Mouse (Mus musculus) brown adipose tissue, adult 24 weeks (tissue): ENCODE results near the gene Bbc3. TPM values are rescaled to one million over a fixed set of nuclear protein-coding genes. Genes with fewer than 3 reads are reported as not detected.
"Not testable (repeated sequence)": the region's sequence is repeated elsewhere in the genome, so short reads cannot be mapped to it uniquely, and the experiment has no call there.

Source experiments
- H3K27ac ChIP-seq: fragments of 200-500 bp; replicated peaks from 2 replicates; pipeline ENCODE4 v1.5.1; 2012; ENCODE audit warnings: low read depth, mild to moderate bottlenecking, low read length
- H3K4me1 ChIP-seq: fragments of 200-500 bp; 2 replicates; pipeline ENCODE4 v1.6.1; 2012; ENCODE audit warnings: low read length, mixed read lengths; ENCODE audit not compliant: control insufficient read depth, insufficient read depth, insufficient read length
- H3K4me3 ChIP-seq: fragments of 200-500 bp; 2 replicates; pipeline ENCODE4 v1.5.1; 2012; ENCODE audit warnings: low read depth, mild to moderate bottlenecking, low read length, moderate library complexity; ENCODE audit not compliant: insufficient read depth
- polyA plus RNA-seq: library from polyadenylated mRNA; stranded (reverse); fragments of >200 nt; gene quantifications from 2 replicates; pipeline ENCODE4 v1.2.4, GENCODE M21; 2012; ENCODE audit not compliant: missing spikeins, insufficient read depth, insufficient read length

The Bbc3 gene
- 5.0 and 10.8 TPM in 2 replicates for polyA plus RNA-seq

- peak within 1 kb of the TSS; percentile 3; the same call in 1 of the 2 replicates for H3K27ac ChIP-seq
- H3K4me3 ChIP-seq, result peak within 1 kb of the TSS; percentile 47
Measured at GRCm38 (mm10) chr7:16308093-16308492, at the start of gene Bbc3. Gene Bbc3, plus strand, starts transcription at chr7:16308393.

GRCm38 (mm10) chr7:16259110-16259590 is 49.0 kb upstream of the Bbc3 start, which contains the start of gene C5ar1:
Gene C5ar1, minus strand, starts transcription at chr7:16259540.
- Histone ChIP-seq H3K4me3 (peak within 1 kb of the TSS; percentile 34; the same call in 1 of the 2 replicates), H3K4me1 (no peaks in the 10 kb centered on the region), H3K27ac (peak within 1 kb of the TSS; percentile 80)

More at GRCm38 (mm10) chr7:16308093-16308492, at the start of gene Bbc3:
- not testable (repeated sequence) for H3K4me1 ChIP-seq

GRCm38 (mm10) chr7:16261097-16261496 is 47.1 kb upstream of the Bbc3 start:
- H3K4me3 ChIP-seq, result no peak overlapping the region
- H3K27ac ChIP-seq, result no peak overlapping the region
- no peaks in the 10 kb centered on the region for H3K4me1 ChIP-seq

GRCm38 (mm10) chr7:16263015-16263787 is 45.0 kb upstream of the Bbc3 start:
- Histone ChIP-seq H3K4me1 (no peaks in the 10 kb centered on the region), H3K27ac (no peak overlapping the region), H3K4me3 (no peak overlapping the region)

GRCm38 (mm10) chr7:16263843-16264242 is 44.4 kb upstream of the Bbc3 start:
- Histone ChIP-seq H3K4me1 (no peaks in the 10 kb centered on the region), H3K27ac (no peak overlapping the region), H3K4me3 (no peak overlapping the region)

- Histone ChIP-seq H3K27ac (no peak overlapping the region), H3K4me1 (peaks cover 3% of the 10 kb centered on the region; the same call in 1 of the 2 replicates), H3K4me3 (no peak overlapping the region)
Measured at GRCm38 (mm10) chr7:16265856-16266255, 42.3 kb upstream of the Bbc3 start.

GRCm38 (mm10) chr7:16266593-16266992 is 41.6 kb upstream of the Bbc3 start:
- not testable (repeated sequence) for H3K27ac ChIP-seq, H3K4me3 ChIP-seq, H3K4me1 ChIP-seq

- H3K4me1 ChIP-seq, result peaks cover 13% of the 10 kb centered on the region
- no peak overlapping the region for H3K27ac ChIP-seq
- no peak overlapping the region for H3K4me3 ChIP-seq
Measured at GRCm38 (mm10) chr7:16271139-16271538, 37.1 kb upstream of the Bbc3 start.

GRCm38 (mm10) chr7:16272681-16273080 is 35.5 kb upstream of the Bbc3 start:
- Histone ChIP-seq H3K4me1 (peaks cover 13% of the 10 kb centered on the region), H3K27ac (peak overlapping the region; percentile 49), H3K4me3 (peak overlapping the region; percentile 77)

- peaks cover 13% of the 10 kb centered on the region for H3K4me1 ChIP-seq
- peak within 1 kb of the TSS; percentile 77 for H3K4me3 ChIP-seq
- peak within 1 kb of the TSS; percentile 49 for H3K27ac ChIP-seq
Measured at GRCm38 (mm10) chr7:16273081-16273765, 35.0 kb upstream of the Bbc3 start, which contains the start of gene Inafm1. Gene Inafm1, minus strand, starts transcription at chr7:16273617.

GRCm38 (mm10) chr7:16273766-16274140 is 34.4 kb upstream of the Bbc3 start:
- no peak overlapping the region for H3K27ac ChIP-seq
- H3K4me3 ChIP-seq, result peak overlapping the region; percentile 77
- H3K4me1 ChIP-seq, result peaks cover 13% of the 10 kb centered on the region

- Histone ChIP-seq H3K4me1 (peaks cover 13% of the 10 kb centered on the region), H3K4me3 (no peak overlapping the region), H3K27ac (no peak overlapping the region)
Measured at GRCm38 (mm10) chr7:16274922-16275890, 33.0 kb upstream of the Bbc3 start.

GRCm38 (mm10) chr7:16280721-16281120 is 27.5 kb upstream of the Bbc3 start:
- no peak overlapping the region for H3K4me3 ChIP-seq
- H3K27ac ChIP-seq, result no peak overlapping the region
- H3K4me1 ChIP-seq, result no peaks in the 10 kb centered on the region

- Histone ChIP-seq H3K4me1 (no peaks in the 10 kb centered on the region), H3K27ac (no peak overlapping the region), H3K4me3 (no peak overlapping the region)
Measured at GRCm38 (mm10) chr7:16282334-16282733, 25.9 kb upstream of the Bbc3 start.
